Mouse (Mus musculus): Measurements from ENCODE around the gene Mgat3.

Gene Mgat3

GRCm38 (mm10) chr15:80225796-80226195 lies 52.3 kb downstream of the Mgat3 start:
- DNase-seq (ENCODE audit: low spot score): no peak

GRCm38 (mm10) chr15:80228071-80228800 lies 54.7 kb downstream of the Mgat3 start:
- DNase-seq (ENCODE audit: low spot score): no peak

GRCm38 (mm10) chr15:80232331-80232730 lies 58.8 kb downstream of the Mgat3 start:
- no peak for DNase-seq (ENCODE audit: low spot score)

- DNase-seq (ENCODE audit: low spot score): no peak
These were observed 59.5 kb downstream of the Mgat3 start for GRCm38 (mm10) chr15:80233053-80233452.

GRCm38 (mm10) chr15:80233733-80234509 lies 60.4 kb downstream of the Mgat3 start, which contains the start of gene Mief1:
Gene Mief1, plus strand, starts transcription at chr15:80234018.
- peak; percentile 84 for DNase-seq (ENCODE audit: low spot score)

- DNase-seq (ENCODE audit: low spot score): no peak
These were observed 62.0 kb downstream of the Mgat3 start, which contains the start of gene AC140267.1 for GRCm38 (mm10) chr15:80235535-80235934. Gene AC140267.1, plus strand, starts transcription at chr15:80235835.

- DNase-seq (ENCODE audit: low spot score): no peak
These were observed 74.6 kb downstream of the Mgat3 start for GRCm38 (mm10) chr15:80248135-80248534.

- no peak for DNase-seq (ENCODE audit: low spot score)
These were observed 75.1 kb downstream of the Mgat3 start for GRCm38 (mm10) chr15:80248596-80248995.

- no peak for DNase-seq (ENCODE audit: low spot score)
These were observed 76.2 kb downstream of the Mgat3 start for GRCm38 (mm10) chr15:80249672-80250071.

GRCm38 (mm10) chr15:80250586-80250985 lies 77.1 kb downstream of the Mgat3 start:
- no peak for DNase-seq (ENCODE audit: low spot score)

GRCm38 (mm10) chr15:80253530-80253929 lies 80.0 kb downstream of the Mgat3 start:
- no peak for DNase-seq (ENCODE audit: low spot score)

- DNase-seq (ENCODE audit: low spot score): no peak
These were observed 80.7 kb downstream of the Mgat3 start for GRCm38 (mm10) chr15:80254207-80254606.

GRCm38 (mm10) chr15:80254847-80255645 lies 81.5 kb downstream of the Mgat3 start, which contains the start of gene Atf4:
Gene Atf4, plus strand, starts transcription at chr15:80255184.
- DNase-seq (ENCODE audit: low spot score): peak; percentile 98

- peak; percentile 48 for DNase-seq (ENCODE audit: low spot score)
These were observed 82.2 kb downstream of the Mgat3 start for GRCm38 (mm10) chr15:80255646-80256121.

GRCm38 (mm10) chr15:80256242-80256641 lies 82.7 kb downstream of the Mgat3 start:
- DNase-seq (ENCODE audit: low spot score): no peak

GRCm38 (mm10) chr15:80256656-80257601 lies 83.4 kb downstream of the Mgat3 start:
- no peak for DNase-seq (ENCODE audit: low spot score)

- DNase-seq (ENCODE audit: low spot score): no peak
These were observed 84.2 kb downstream of the Mgat3 start for GRCm38 (mm10) chr15:80257602-80258239.

GRCm38 (mm10) chr15:80258240-80259170 lies 85.0 kb downstream of the Mgat3 start:
- no peak for DNase-seq (ENCODE audit: low spot score)

- no peak for DNase-seq (ENCODE audit: low spot score)
These were observed 86.0 kb downstream of the Mgat3 start for GRCm38 (mm10) chr15:80259406-80260045.

Data from ovary, postnatal 10 days (tissue).